Mouse (Mus musculus): ENCODE measurements around the gene Yipf1. TPM values are rescaled to one million over a fixed set of nuclear protein-coding genes. Genes with fewer than 3 reads are reported as not detected.

Yipf1 gene
- polyA plus RNA-seq, 1 experiment from 2014 or later: 58.8 TPM

DNA sequence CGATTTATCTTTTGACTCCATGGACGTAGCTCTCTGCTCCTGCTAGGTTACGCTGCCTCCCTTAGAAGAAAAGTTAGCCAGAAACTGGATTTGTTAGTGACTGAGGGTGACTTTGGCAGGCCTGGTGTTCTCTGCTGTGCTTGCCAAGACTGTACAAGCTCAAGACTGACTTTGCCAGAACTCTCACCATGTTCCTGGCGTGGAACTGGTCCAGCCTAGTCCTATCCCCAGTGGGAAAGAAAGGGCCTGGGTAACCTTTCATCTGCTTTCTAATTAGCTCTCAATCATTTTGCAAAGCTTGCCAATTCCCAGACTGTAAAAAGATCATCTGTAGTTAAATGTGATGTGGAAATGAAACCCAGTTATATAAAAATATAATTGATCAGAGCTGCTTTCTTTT is 72.9 kb downstream of the Yipf1 start:
- H3K36me3 ChIP-seq: peaks cover 88% of the 10 kb centered on the region
- no peak for ATAC-seq (ENCODE audit: low FRiP score, low read depth)
- H3K4me2 ChIP-seq (replicated peaks): no peak overlapping the region
- no peaks in the 10 kb centered on the region for H3K27me3 ChIP-seq
- H3K27ac ChIP-seq: no peak overlapping the region
- H3K9ac ChIP-seq: no peak overlapping the region
- 91% methylated on average over 4 of the region's 4 CpGs for WGBS
- no peaks in the 10 kb centered on the region for H3K4me1 ChIP-seq
- no peak overlapping the region for H3K4me3 ChIP-seq
- H3K9me3 ChIP-seq: no peaks in the 10 kb centered on the region

GRCm38 (mm10) chr4:107387465-107387864 is 73.3 kb downstream of the Yipf1 start:
- H3K27ac ChIP-seq: no peak overlapping the region
- no peak for ATAC-seq (ENCODE audit: low FRiP score, low read depth)
- no peak overlapping the region for H3K4me3 ChIP-seq
- peaks cover 90% of the 10 kb centered on the region for H3K36me3 ChIP-seq
- no peak overlapping the region for H3K4me2 ChIP-seq (replicated peaks)
- no peak overlapping the region for H3K9ac ChIP-seq
- H3K27me3 ChIP-seq: no peaks in the 10 kb centered on the region
- whole genome bisulfite sequencing: 93% methylated on average over 8 of the region's 8 CpGs
- H3K9me3 ChIP-seq: no peaks in the 10 kb centered on the region
- no peaks in the 10 kb centered on the region for H3K4me1 ChIP-seq

DNA sequence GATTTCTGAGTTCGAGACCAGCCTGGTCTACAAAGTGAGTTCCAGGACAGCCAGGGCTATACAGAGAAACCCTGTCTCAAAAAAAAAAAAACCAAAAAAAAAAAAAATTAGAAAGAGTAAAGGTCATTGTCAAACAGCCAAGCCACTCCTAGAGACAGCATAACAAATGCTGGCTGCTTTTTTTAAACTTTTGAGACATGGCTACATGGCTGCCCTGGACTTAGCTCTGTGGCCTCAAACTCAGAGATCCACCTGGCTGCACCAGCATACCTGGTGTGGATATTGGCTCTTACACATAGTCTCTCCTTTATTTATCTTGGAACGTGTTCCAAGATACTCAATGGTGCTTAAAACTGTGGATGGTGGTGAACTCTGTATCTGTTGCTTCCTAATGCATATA is 74.1 kb downstream of the Yipf1 start:
- no peak for ATAC-seq (ENCODE audit: low FRiP score, low read depth)
- Histone ChIP-seq H3K4me1 (no peaks in the 10 kb centered on the region), H3K36me3 (peaks cover 89% of the 10 kb centered on the region), H3K27me3 (no peaks in the 10 kb centered on the region), H3K9me3 (no peaks in the 10 kb centered on the region), H3K4me3 (no peak overlapping the region), H3K4me2 (replicated peaks) (no peak overlapping the region), H3K27ac (no peak overlapping the region), H3K9ac (no peak overlapping the region)
- 92% methylated on average over 2 of the region's 2 CpGs for WGBS

- ATAC-seq (ENCODE audit: low FRiP score, low read depth): no peak
- no peak overlapping the region for H3K4me2 ChIP-seq (replicated peaks)
- H3K4me1 ChIP-seq: no peaks in the 10 kb centered on the region
- peaks cover 93% of the 10 kb centered on the region for H3K36me3 ChIP-seq
- no peaks in the 10 kb centered on the region for H3K9me3 ChIP-seq
- 91% methylated on average over 3 of the region's 3 CpGs for WGBS
- no peak overlapping the region for H3K27ac ChIP-seq
- H3K9ac ChIP-seq: no peak overlapping the region
- H3K27me3 ChIP-seq: no peaks in the 10 kb centered on the region
- H3K4me3 ChIP-seq: no peak overlapping the region
Measured at GRCm38 (mm10) chr4:107389345-107389744, 75.2 kb downstream of the Yipf1 start.

DNA sequence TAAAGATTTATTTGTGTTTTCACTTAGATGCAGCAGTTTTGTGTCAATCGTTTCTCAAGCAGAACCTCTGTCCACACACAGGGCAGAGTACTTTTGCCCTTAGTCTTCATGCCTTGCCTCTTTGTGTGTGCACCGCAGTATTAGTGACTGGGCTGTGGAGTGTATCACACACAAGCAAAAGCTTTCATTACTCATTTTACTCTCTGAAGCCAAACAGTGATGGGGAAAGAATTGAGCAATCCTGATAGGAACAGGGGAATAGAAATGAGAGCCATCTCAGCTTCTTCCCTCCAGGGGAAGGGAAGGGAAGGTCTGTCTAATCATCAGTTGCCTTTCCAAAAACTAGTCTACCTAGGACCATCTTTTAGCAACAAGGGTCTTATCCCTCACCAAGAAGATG is 79.6 kb downstream of the Yipf1 start:
- no peak overlapping the region for H3K4me3 ChIP-seq
- H3K9ac ChIP-seq: no peak overlapping the region
- no peak overlapping the region for H3K4me2 ChIP-seq (replicated peaks)
- no peaks in the 10 kb centered on the region for H3K27me3 ChIP-seq
- no peak overlapping the region for H3K27ac ChIP-seq
- H3K9me3 ChIP-seq: no peaks in the 10 kb centered on the region
- ATAC-seq (ENCODE audit: low FRiP score, low read depth): no peak
- H3K4me1 ChIP-seq: no peaks in the 10 kb centered on the region
- WGBS: 86% methylated on average over 2 of the region's 2 CpGs
- H3K36me3 ChIP-seq: peaks cover 93% of the 10 kb centered on the region

Other genes with a start within 250 kb of the Yipf1 start
- gene Mrpl37, start 247.5 kb upstream of the Yipf1 start, polyA plus RNA-seq (2015; fragmentation: Nextera tagmentation; extraction: Ambion mirVana): 97.2 and 99.5 TPM in 2 replicates
- gene Cyb5rl, start 247.4 kb upstream of the Yipf1 start, polyA plus RNA-seq (2015; fragmentation: Nextera tagmentation; extraction: Ambion mirVana): 7.0 and 7.3 TPM in 2 replicates
- gene Cdcp2, start 217.5 kb upstream of the Yipf1 start, polyA plus RNA-seq (2015; fragmentation: Nextera tagmentation; extraction: Ambion mirVana): 0.08 TPM in 1 of 2 replicates, not detected in the other
- gene Tmem59, start 136.0 kb upstream of the Yipf1 start, polyA plus RNA-seq (2015; fragmentation: Nextera tagmentation; extraction: Ambion mirVana): 423 and 430 TPM in 2 replicates
- 29.1 and 32.7 TPM in 2 replicates for gene Tceanc2, start 135.2 kb upstream of the Yipf1 start, polyA plus RNA-seq (2015; fragmentation: Nextera tagmentation; extraction: Ambion mirVana)
- not detected in 2 replicates for gene Ldlrad1, start 105.2 kb upstream of the Yipf1 start, polyA plus RNA-seq (2015; fragmentation: Nextera tagmentation; extraction: Ambion mirVana)
- 102 and 103 TPM in 2 replicates for gene Lrrc42, start 60.8 kb upstream of the Yipf1 start, polyA plus RNA-seq (2015; fragmentation: Nextera tagmentation; extraction: Ambion mirVana)
- 44.0 and 44.9 TPM in 2 replicates for gene Hspb11, start 60.8 kb upstream of the Yipf1 start, polyA plus RNA-seq (2015; fragmentation: Nextera tagmentation; extraction: Ambion mirVana)
- gene Dio1, start 7.2 kb upstream of the Yipf1 start, polyA plus RNA-seq (2015; fragmentation: Nextera tagmentation; extraction: Ambion mirVana): not detected in 2 replicates
- 32.7 and 35.6 TPM in 2 replicates for gene Ndc1, start 53.4 kb downstream of the Yipf1 start, polyA plus RNA-seq (2015; fragmentation: Nextera tagmentation; extraction: Ambion mirVana)
- 10.9 and 12.5 TPM in 2 replicates for gene Glis1, start 120.2 kb downstream of the Yipf1 start, polyA plus RNA-seq (2015; fragmentation: Nextera tagmentation; extraction: Ambion mirVana)

All from limb, embryonic 13.5 days (tissue).